Mouse (Mus musculus) heart, adult 2 months (tissue): ENCODE data around the gene Dnaic1. TPM values are rescaled to one million over a fixed set of nuclear protein-coding genes. Genes with fewer than 3 reads are reported as not detected.
A peak's percentile ranks its signal among the peaks of the same experiment; 100 is the strongest.

Source experiments
- DNase-seq, 2 experiments: peaks; one replicate each; pipeline ENCODE4 v3.0.0; 2021
- H3K27ac ChIP-seq: fragments of 200-600 bp; 2 replicates; pipeline ENCODE4 v1.8.1; 2022
- H3K27me3 ChIP-seq: fragments of 200-500 bp; 2 replicates; pipeline ENCODE4 v1.6.1; 2012; ENCODE audit warnings: mild to moderate bottlenecking, low read length, inconsistent platforms, mixed read lengths; ENCODE audit not compliant: control insufficient read depth, insufficient read depth
- H3K36me3 ChIP-seq: fragments of 200-500 bp; 2 replicates; pipeline ENCODE4 v1.6.1; 2012; ENCODE audit warnings: low read length, inconsistent platforms; ENCODE audit not compliant: control insufficient read depth, insufficient read depth
- H3K4me1 ChIP-seq: fragments of 200-500 bp; 2 replicates; pipeline ENCODE4 v1.6.1; 2011; ENCODE audit warnings: low read length; ENCODE audit not compliant: control insufficient read depth, insufficient read depth
- H3K4me3 ChIP-seq: fragments of 200-600 bp; 2 replicates; pipeline ENCODE4 v1.8.1; 2022
- H3K79me2 ChIP-seq: fragments of 200-500 bp; replicated peaks from 2 replicates; pipeline ENCODE4 v1.6.1; 2012; ENCODE audit warnings: mild to moderate bottlenecking, inconsistent platforms, low read length, moderate library complexity, mixed read lengths; ENCODE audit not compliant: control insufficient read depth, insufficient read depth
- H3K9ac ChIP-seq: fragments of 200-500 bp; 2 replicates; pipeline ENCODE4 v1.6.1; 2012; ENCODE audit warnings: low read depth, mild to moderate bottlenecking, control low read depth, inconsistent platforms, low read length, mixed read lengths
- CTCF ChIP-seq: fragments of 200-600 bp; IDR thresholded peaks from 2 replicates; pipeline ENCODE4 v1.8.1; 2022; ENCODE audit warnings: antibody characterized with exemption, mild to moderate bottlenecking, moderate library complexity
- EP300 ChIP-seq: fragments of 200-500 bp; IDR thresholded peaks from 2 replicates; pipeline ENCODE4 v1.6.1; 2011; ENCODE audit warnings: low read depth, low read length, control low read depth; ENCODE audit not compliant: insufficient read depth
- POLR2A ChIP-seq: fragments of 200-500 bp; IDR thresholded peaks from 2 replicates; pipeline ENCODE4 v1.6.1; 2011; ENCODE audit warnings: mild to moderate bottlenecking, low read depth, low read length, control low read depth; ENCODE audit not compliant: insufficient read depth
- WGBS: fragments of 180-500 bp; shearing (Covaris S2); methylation state at CpG from one replicate; pipeline ENCODE4 v1.1.7; 2018; 5-methylcytosine and 5-hydroxymethylcytosine counted together
- intact Hi-C: fragments of 180-260 bp; cut with DNase I; formaldehyde crosslinking; loops from one replicate; pipeline ENCODE4 v1.15.1; 2025
- polyA plus RNA-seq: library from polyadenylated mRNA; depleted of rRNA; stranded (reverse); fragments of >200 nt; gene quantifications from 2 replicates; pipeline ENCODE4 v1.2.3, GENCODE M21; 2012
- total RNA-seq, 2 experiments: library from RNA; stranded (reverse); gene quantifications; 2 replicates each; pipeline ENCODE4 v1.2.3; 2021

Gene Dnaic1
- total and polyA plus RNA-seq, 3 experiments, result 0.94 to 8.6 (median 2.3) TPM

- WGBS, result 26% methylated on average over 12 of the region's 12 CpGs
- intact Hi-C loops, result no loop called here
- no peak overlapping the region for H3K9ac ChIP-seq
- no peaks in the 10 kb centered on the region for H3K36me3 ChIP-seq
- H3K79me2 ChIP-seq, result no peaks in the 10 kb centered on the region
- peak in 1 of 2 experiments; percentile 61 for DNase-seq
- 0 out of 2 replicates have a peak, but pooled peaks have one; percentile 47 for TF ChIP-seq EP300
- no peak for TF ChIP-seq POLR2A
- TF ChIP-seq CTCF, result no peak
- no peak overlapping the region for H3K4me3 ChIP-seq
- no peak overlapping the region for H3K27ac ChIP-seq
- H3K27me3 ChIP-seq, result no peaks in the 10 kb centered on the region
- H3K4me1 ChIP-seq, result no peaks in the 10 kb centered on the region
Measured at GRCm38 (mm10) chr4:41618916-41619746, 49.6 kb downstream of the Dnaic1 start.

GRCm38 (mm10) chr4:41622071-41622470 is 52.5 kb downstream of the Dnaic1 start:
- TF ChIP-seq POLR2A (no peak), CTCF (no peak), EP300 (no peak)
- Histone ChIP-seq H3K79me2 (no peaks in the 10 kb centered on the region), H3K27me3 (no peaks in the 10 kb centered on the region), H3K4me1 (no peaks in the 10 kb centered on the region), H3K36me3 (no peaks in the 10 kb centered on the region), H3K9ac (no peak overlapping the region), H3K4me3 (no peak overlapping the region), H3K27ac (no peak overlapping the region)
- DNase-seq, result no peak
- intact Hi-C loops, result no loop called here
- 90% methylated on average over 14 of the region's 14 CpGs for WGBS

GRCm38 (mm10) chr4:41628202-41628927 is 58.8 kb downstream of the Dnaic1 start:
- Histone ChIP-seq H3K4me1 (peaks cover 8% of the 10 kb centered on the region), H3K4me3 (no peak overlapping the region), H3K27me3 (no peaks in the 10 kb centered on the region), H3K79me2 (no peaks in the 10 kb centered on the region), H3K36me3 (no peaks in the 10 kb centered on the region), H3K9ac (no peak overlapping the region), H3K27ac (no peak overlapping the region)
- intact Hi-C loops, result no loop called here
- WGBS, result 34% methylated on average over 8 of the region's 8 CpGs
- peak in 1 of 2 experiments; percentile 34 for DNase-seq
- TF ChIP-seq CTCF (no peak), POLR2A (no peak), EP300 (no peak)

GRCm38 (mm10) chr4:41630196-41630595 is 60.6 kb downstream of the Dnaic1 start:
- Histone ChIP-seq H3K27me3 (no peaks in the 10 kb centered on the region), H3K27ac (no peak overlapping the region), H3K4me1 (peaks cover 8% of the 10 kb centered on the region), H3K36me3 (no peaks in the 10 kb centered on the region), H3K4me3 (no peak overlapping the region), H3K79me2 (no peaks in the 10 kb centered on the region), H3K9ac (no peak overlapping the region)
- TF ChIP-seq CTCF (no peak), POLR2A (no peak), EP300 (no peak)
- intact Hi-C loops, result no loop called here
- WGBS, result 91% methylated on average over 6 of the region's 6 CpGs
- no peak for DNase-seq

- H3K27me3 ChIP-seq, result no peaks in the 10 kb centered on the region
- intact Hi-C loops, result no loop called here
- TF ChIP-seq POLR2A (peak; percentile 45; the same call in 1 of the 2 replicates), CTCF (no peak)
- H3K4me3 ChIP-seq, result no peak overlapping the region
- H3K36me3 ChIP-seq, result no peaks in the 10 kb centered on the region
- peaks cover 10% of the 10 kb centered on the region for H3K4me1 ChIP-seq
- H3K27ac ChIP-seq, result peak overlapping the region; percentile 59
- H3K79me2 ChIP-seq, result no peaks in the 10 kb centered on the region
- peak overlapping the region; percentile 35 for H3K9ac ChIP-seq
- peak; percentile 43 to 58 for DNase-seq
- WGBS, result 4% methylated on average over 11 of the region's 11 CpGs
Measured at GRCm38 (mm10) chr4:41631390-41631789, 61.8 kb downstream of the Dnaic1 start.

GRCm38 (mm10) chr4:41633001-41633400 is 63.4 kb downstream of the Dnaic1 start:
- no peaks in the 10 kb centered on the region for H3K36me3 ChIP-seq
- no peaks in the 10 kb centered on the region for H3K27me3 ChIP-seq
- DNase-seq, result no peak
- WGBS, result 56% methylated on average over 9 of the region's 9 CpGs
- H3K4me3 ChIP-seq, result no peak overlapping the region
- H3K9ac ChIP-seq, result no peak overlapping the region
- H3K4me1 ChIP-seq, result peaks cover 10% of the 10 kb centered on the region
- intact Hi-C loops, result no loop called here
- H3K79me2 ChIP-seq, result no peaks in the 10 kb centered on the region
- H3K27ac ChIP-seq, result no peak overlapping the region
- TF ChIP-seq EP300 (no peak), POLR2A (no peak), CTCF (no peak)
